Mouse (Mus musculus) MEL (cell line): ENCODE data around the gene Mypn. TPM values are rescaled to one million over a fixed set of nuclear protein-coding genes. Genes with fewer than 3 reads are reported as not detected.

Experiments used
- DNase-seq: peaks from one replicate; pipeline ENCODE4 v3.0.0; 2011; ENCODE audit warnings: low read depth, low spot score
- H3K27ac ChIP-seq: 2 replicates; pipeline ENCODE4 v1.5.1; 2012; ENCODE audit warnings: low read depth, mild to moderate bottlenecking, control low read depth, low read length, moderate library complexity; ENCODE audit not compliant: control insufficient read depth
- H3K27me3 ChIP-seq, 2 experiments: fragments of 150-350 bp in 1 of 2; sonication (generic) in 1 of 2; 2 replicates each; pipeline ENCODE4 v1.6.1; 2012; ENCODE audit warnings: low read length in 2 of 2, mild to moderate bottlenecking in 2 of 2, improper control_type of control experiment in 1 of 2, moderate library complexity in 1 of 2; ENCODE audit not compliant: insufficient read depth in 2 of 2, control insufficient read depth in 1 of 2
- H3K36me3 ChIP-seq, 2 experiments: 2 replicates each; pipeline ENCODE4 v1.6.1; 2012 to 2014; ENCODE audit warnings: low read length in 2 of 2, improper control_type of control experiment in 1 of 2, inconsistent platforms in 1 of 2, mild to moderate bottlenecking in 1 of 2; ENCODE audit not compliant: insufficient read depth in 2 of 2, control insufficient read depth in 1 of 2
- H3K4me1 ChIP-seq, 2 experiments: fragments of 150-350 bp in 1 of 2; sonication (generic) in 1 of 2; 2 replicates each; pipeline ENCODE4 v1.6.1; 2012; ENCODE audit warnings: low read length in 2 of 2, improper control_type of control experiment in 1 of 2, mild to moderate bottlenecking in 1 of 2; ENCODE audit not compliant: insufficient read depth in 2 of 2, control insufficient read depth in 1 of 2
- H3K4me3 ChIP-seq, 2 experiments: fragments of 150-350 bp in 1 of 2; sonication (generic) in 1 of 2; 2 replicates each; pipeline ENCODE4 v1.5.1; 2012; ENCODE audit warnings: low read depth in 2 of 2, low read length in 2 of 2, mild to moderate bottlenecking in 2 of 2, moderate library complexity in 2 of 2, control low read depth in 1 of 2, improper control_type of control experiment in 1 of 2; ENCODE audit not compliant: control insufficient read depth in 1 of 2, insufficient read depth in 1 of 2
- H3K79me2 ChIP-seq: 2 replicates; pipeline ENCODE4 v1.6.1; 2012; ENCODE audit warnings: mild to moderate bottlenecking, low read length, moderate library complexity; ENCODE audit not compliant: control insufficient read depth, poor library complexity, insufficient read depth
- H3K9ac ChIP-seq: 2 replicates; pipeline ENCODE4 v1.6.1; 2012; ENCODE audit warnings: low read depth, mild to moderate bottlenecking, control low read depth, low read length, moderate library complexity; ENCODE audit not compliant: control insufficient read depth, poor library complexity, severe bottlenecking
- H3K9me3 ChIP-seq: fragments of 150-350 bp; sonication (generic); replicated peaks from 2 replicates; pipeline ENCODE4 v1.6.1; 2012; ENCODE audit warnings: mild to moderate bottlenecking, low read length, improper control_type of control experiment, moderate library complexity; ENCODE audit not compliant: insufficient read depth
- CHD1 ChIP-seq: IDR thresholded peaks from 2 replicates; pipeline ENCODE4 v1.6.1; 2012; ENCODE audit warnings: low read depth, mild to moderate bottlenecking, inconsistent platforms, low read length, improper control_type of control experiment
- CHD2 ChIP-seq: IDR thresholded peaks from 2 replicates; pipeline ENCODE4 v1.6.1; 2011; ENCODE audit warnings: low read length, improper control_type of control experiment
- CTCF ChIP-seq, 3 experiments: IDR thresholded peaks in 2 of 3; conservative IDR thresholded peaks in 1 of 3; 2 replicates each; pipeline ENCODE4 v1.5.1; 2011 to 2012; ENCODE audit warnings: low read length in 3 of 3, low read depth in 2 of 3, mild to moderate bottlenecking in 2 of 3, improper control_type of control experiment in 1 of 3, inconsistent platforms in 1 of 3, mixed read lengths in 1 of 3, moderate library complexity in 1 of 3; ENCODE audit not compliant: control insufficient read depth in 1 of 3, insufficient read depth in 1 of 3, poor library complexity in 1 of 3, severe bottlenecking in 1 of 3
- ELF1 ChIP-seq: IDR thresholded peaks from 2 replicates; pipeline ENCODE4 v1.6.1; 2014; ENCODE audit warnings: low read depth, mild to moderate bottlenecking, inconsistent platforms, low read length, improper control_type of control experiment, moderate library complexity
- ETS1 ChIP-seq: IDR thresholded peaks from 2 replicates; pipeline ENCODE4 v1.6.1; 2012; ENCODE audit warnings: low read depth, mild to moderate bottlenecking, inconsistent platforms, low read length, improper control_type of control experiment, moderate library complexity
- JUND ChIP-seq: IDR thresholded peaks from 2 replicates; pipeline ENCODE4 v1.6.1; 2011; ENCODE audit warnings: low read depth, mild to moderate bottlenecking, improper control_type of control experiment, low read length
- MEF2A ChIP-seq: IDR thresholded peaks from 2 replicates; pipeline ENCODE4 v1.6.1; 2014; ENCODE audit warnings: low read depth, mild to moderate bottlenecking, inconsistent platforms, low read length, improper control_type of control experiment; ENCODE audit not compliant: poor library complexity, insufficient replicate concordance, severe bottlenecking; ENCODE audit errors: extremely low read depth
- MYB ChIP-seq: IDR thresholded peaks from 2 replicates; pipeline ENCODE4 v1.6.1; 2011; ENCODE audit warnings: mild to moderate bottlenecking, low read depth, low read length, improper control_type of control experiment
- POLR2A ChIP-seq, 2 experiments: IDR thresholded peaks; 2 replicates each; pipeline ENCODE4 v1.6.1; 2011 to 2012; ENCODE audit warnings: low read length in 2 of 2, mild to moderate bottlenecking in 2 of 2, control low read depth in 1 of 2, improper control_type of control experiment in 1 of 2, low read depth in 1 of 2, moderate library complexity in 1 of 2; ENCODE audit not compliant: control insufficient read depth in 1 of 2, insufficient read depth in 1 of 2, poor library complexity in 1 of 2
- POLR2AphosphoS2 ChIP-seq: IDR thresholded peaks from 2 replicates; pipeline ENCODE4 v1.6.1; 2011; ENCODE audit warnings: low read length, improper control_type of control experiment
- RCOR1 ChIP-seq: IDR thresholded peaks from 2 replicates; pipeline ENCODE4 v1.6.1; 2012; ENCODE audit warnings: low read depth, mild to moderate bottlenecking, inconsistent platforms, low read length, improper control_type of control experiment
- SMC3 ChIP-seq: IDR thresholded peaks from 2 replicates; pipeline ENCODE4 v1.6.1; 2011; ENCODE audit warnings: low read depth, low read length, improper control_type of control experiment
- TAL1 ChIP-seq: IDR thresholded peaks from 2 replicates; pipeline ENCODE4 v1.6.1; 2012; ENCODE audit warnings: mild to moderate bottlenecking, inconsistent platforms, low read length, moderate library complexity, mixed read lengths
- TCF12 ChIP-seq: IDR thresholded peaks from 2 replicates; pipeline ENCODE4 v1.6.1; 2014; ENCODE audit warnings: low read depth, mild to moderate bottlenecking, inconsistent platforms, low read length, improper control_type of control experiment, moderate library complexity
- USF1 ChIP-seq: IDR thresholded peaks from 2 replicates; pipeline ENCODE4 v1.6.1; 2014; ENCODE audit warnings: low read depth, mild to moderate bottlenecking, inconsistent platforms, low read length, improper control_type of control experiment, moderate library complexity
- ZKSCAN1 ChIP-seq: IDR thresholded peaks from 2 replicates; pipeline ENCODE4 v1.6.1; 2012; ENCODE audit warnings: low read depth, mild to moderate bottlenecking, inconsistent platforms, low read length, improper control_type of control experiment, moderate library complexity
- ZMIZ1 ChIP-seq: IDR thresholded peaks from 2 replicates; pipeline ENCODE4 v1.6.1; 2012; ENCODE audit warnings: low read depth, mild to moderate bottlenecking, inconsistent platforms, low read length, improper control_type of control experiment, moderate library complexity
- ZNF384 ChIP-seq: IDR thresholded peaks from 2 replicates; pipeline ENCODE4 v1.6.1; 2012; ENCODE audit warnings: low read depth, mild to moderate bottlenecking, inconsistent platforms, low read length, improper control_type of control experiment
- polyA plus RNA-seq, 2 experiments: library from polyadenylated mRNA; stranded (reverse) in 1 of 2; unstranded in 1 of 2; fragments of >175 nt in 1 of 2; fragments of >200 nt in 1 of 2; gene quantifications; 2 replicates each; pipeline versions ENCODE4 v1.2.1 to v1.2.4; 2012; ENCODE audit warnings: low replicate concordance in 2 of 2, low read depth in 1 of 2; ENCODE audit not compliant: insufficient read length in 2 of 2, insufficient read depth in 1 of 2, missing spikeins in 1 of 2
- total RNA-seq: library from RNA; depleted of rRNA; stranded (reverse); fragments of 300-350 nt; gene quantifications from 2 replicates; pipeline ENCODE4 v1.2.3, GENCODE M21; 2012

The Mypn gene
- total and polyA plus RNA-seq, 3 experiments: not detected

DNA sequence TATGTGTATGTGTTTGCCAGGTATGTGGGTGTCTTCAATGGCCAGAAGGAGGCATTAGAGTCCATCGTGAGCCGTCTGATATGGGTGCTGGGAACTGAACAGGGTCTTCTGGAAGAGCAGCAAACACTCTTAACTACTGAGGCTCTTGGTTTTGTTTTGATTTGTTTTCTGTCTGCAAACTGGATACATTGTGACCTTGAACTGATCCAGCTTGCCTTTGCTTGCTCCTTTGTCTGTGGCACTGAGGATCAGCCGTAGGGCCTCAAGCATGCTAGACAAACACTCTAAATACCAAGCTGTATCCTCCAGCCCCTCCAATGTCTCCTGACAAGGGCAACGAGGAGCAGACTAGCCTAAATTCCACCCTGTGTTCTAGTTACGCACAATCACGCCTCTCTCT, 76.6 kb downstream of the Mypn start:
- TF ChIP-seq TCF12 (no peak), ZMIZ1 (no peak)
- Histone ChIP-seq H3K9ac (no peak overlapping the region), H3K36me3 (no peaks in the 10 kb centered on the region), H3K4me3 (no peak overlapping the region), H3K27ac (no peak overlapping the region), H3K4me1 (no peaks in the 10 kb centered on the region), H3K79me2 (no peaks in the 10 kb centered on the region), H3K9me3 (no peaks in the 10 kb centered on the region), H3K27me3 (no peaks in the 10 kb centered on the region; a peak in 1 of 4 replicates)
- DNase-seq: no peak

GRCm38 (mm10) chr10:63126116-63126515, 77.6 kb downstream of the Mypn start:
- no peak overlapping the region for H3K4me3 ChIP-seq
- no peak overlapping the region for H3K27ac ChIP-seq
- H3K27me3 ChIP-seq: no peaks in the 10 kb centered on the region; a peak in 1 of 4 replicates
- no peaks in the 10 kb centered on the region for H3K9me3 ChIP-seq
- no peaks in the 10 kb centered on the region for H3K4me1 ChIP-seq
- H3K9ac ChIP-seq: no peak overlapping the region
- H3K79me2 ChIP-seq: no peaks in the 10 kb centered on the region
- TF ChIP-seq POLR2A (IDR thresholded peaks at IDR 0.05; ENCODE audit: control insufficient read depth in 1 of 2, insufficient read depth in 1 of 2, low read depth in 1 of 2, low read length in 2 of 2, poor library complexity in 1 of 2): no peak
- TF ChIP-seq ETS1: no peak
- TF ChIP-seq USF1: no peak
- TF ChIP-seq ZKSCAN1: no peak
- no peak for TF ChIP-seq ELF1
- TF ChIP-seq CTCF (IDR thresholded peaks at IDR 0.05 in 2 of 3, conservative IDR thresholded peaks at IDR 0.05 in 1 of 3; ENCODE audit: control insufficient read depth in 1 of 3, insufficient read depth in 1 of 3, low read depth in 2 of 3, low read length in 3 of 3, poor library complexity in 1 of 3, severe bottlenecking in 1 of 3): no peak
- no peak for TF ChIP-seq TAL1
- TF ChIP-seq CHD1: no peak
- no peak for TF ChIP-seq JUND
- no peak for TF ChIP-seq MYB
- TF ChIP-seq MEF2A: no peak
- TF ChIP-seq POLR2AphosphoS2: no peak
- TF ChIP-seq ZNF384: no peak
- TF ChIP-seq CHD2: no peak
- no peaks in the 10 kb centered on the region for H3K36me3 ChIP-seq
- DNase-seq: no peak

GRCm38 (mm10) chr10:63125343-63125742, 78.4 kb downstream of the Mypn start:
- H3K27me3 ChIP-seq: no peaks in the 10 kb centered on the region; a peak in 1 of 4 replicates
- TF ChIP-seq RCOR1: no peak
- TF ChIP-seq CTCF (IDR thresholded peaks at IDR 0.05 in 2 of 3, conservative IDR thresholded peaks at IDR 0.05 in 1 of 3; ENCODE audit: control insufficient read depth in 1 of 3, insufficient read depth in 1 of 3, low read depth in 2 of 3, low read length in 3 of 3, poor library complexity in 1 of 3, severe bottlenecking in 1 of 3): peak in 2 of 3 experiments; percentile 41 to 43; a peak in 4 of 6 replicates
- TF ChIP-seq SMC3: peak; percentile 32
- no peak overlapping the region for H3K4me3 ChIP-seq
- H3K9me3 ChIP-seq: no peaks in the 10 kb centered on the region
- no peaks in the 10 kb centered on the region for H3K4me1 ChIP-seq
- H3K27ac ChIP-seq: no peak overlapping the region
- H3K9ac ChIP-seq: no peak overlapping the region
- peak; percentile 23 for DNase-seq
- H3K36me3 ChIP-seq: no peaks in the 10 kb centered on the region
- no peaks in the 10 kb centered on the region for H3K79me2 ChIP-seq
